Mouse (Mus musculus): ENCODE results near the gene Mindy4. TPM values are rescaled to one million over a fixed set of nuclear protein-coding genes. Genes with fewer than 3 reads are reported as not detected.

Mindy4 gene
- polyA plus RNA-seq, 2 experiments from 2014 or later: 0.19 TPM; not detected in 1

- ATAC-seq: no peak
Observed at GRCm38 (mm10) chr6:55344291-55345016, 141.3 kb downstream of the Mindy4 start.

- ATAC-seq: no peak
Observed at GRCm38 (mm10) chr6:55345264-55345663, 142.1 kb downstream of the Mindy4 start.

- ATAC-seq: no peak
Observed at GRCm38 (mm10) chr6:55346491-55346890, 143.3 kb downstream of the Mindy4 start.

- ATAC-seq: no peak
Observed at GRCm38 (mm10) chr6:55347711-55348571, 144.8 kb downstream of the Mindy4 start.

- no peak for ATAC-seq
Observed at GRCm38 (mm10) chr6:55349231-55349630, 146.0 kb downstream of the Mindy4 start.

- ATAC-seq: no peak
Observed at GRCm38 (mm10) chr6:55350383-55350952, 147.3 kb downstream of the Mindy4 start.

- ATAC-seq: no peak
Observed at GRCm38 (mm10) chr6:55351712-55352111, 148.5 kb downstream of the Mindy4 start.

- ATAC-seq: no peak
Observed at GRCm38 (mm10) chr6:55353711-55354445, 150.7 kb downstream of the Mindy4 start.

GRCm38 (mm10) chr6:55354456-55355117, 151.4 kb downstream of the Mindy4 start:
- no peak for ATAC-seq

GRCm38 (mm10) chr6:55355575-55355974, 152.4 kb downstream of the Mindy4 start:
- ATAC-seq: no peak

GRCm38 (mm10) chr6:55356017-55356703, 153.0 kb downstream of the Mindy4 start:
- no peak for ATAC-seq

GRCm38 (mm10) chr6:55356976-55357635, 153.9 kb downstream of the Mindy4 start:
- no peak for ATAC-seq

GRCm38 (mm10) chr6:55357636-55358031, 154.5 kb downstream of the Mindy4 start:
- ATAC-seq: no peak

GRCm38 (mm10) chr6:55358731-55359143, 155.6 kb downstream of the Mindy4 start:
- ATAC-seq: no peak

GRCm38 (mm10) chr6:55362663-55363062, 159.5 kb downstream of the Mindy4 start:
- ATAC-seq: no peak

GRCm38 (mm10) chr6:55367126-55367525, 163.9 kb downstream of the Mindy4 start:
- ATAC-seq: no peak

All from activated CD4-positive, CD25-positive, alpha-beta regulatory T cell, adult 4 months (primary cell).